Mouse (Mus musculus) gastrocnemius, postnatal 4 days (tissue): Measurements from ENCODE around the gene Khdrbs1. TPM values are rescaled to one million over a fixed set of nuclear protein-coding genes. Genes with fewer than 3 reads are reported as not detected.
"Not testable (repeated sequence)": the region's sequence is repeated elsewhere in the genome, so short reads cannot be mapped to it uniquely, and the experiment has no call there.

ENCODE experiments used
- DNase-seq, 2 experiments: peaks; one replicate each; pipeline ENCODE4 v3.0.0; 2021 to 2022; ENCODE audit warnings: low spot score in 2 of 2, mixed read lengths in 2 of 2
- long read RNA-seq, 2 experiments: library from polyadenylated mRNA; stranded (forward); transcript quantifications; one replicate each; pipeline ENCODE4 v2.0.0; 2021
- total RNA-seq, 2 experiments: library from RNA; stranded (reverse); gene quantifications; 2 replicates each; pipeline ENCODE4 v1.2.3; 2021

Gene Khdrbs1
- 10 to 100 TPM; 75.8 to 77.4 TPM for total RNA-seq
- long read RNA-seq, experiment 1, transcript Khdrbs1-201 (9 exons, 3,738 nt), result major isoform, 78 of 105 reads
- long read RNA-seq, experiment 1, partial matches to known transcripts, result 17 of 105 reads
- long read RNA-seq, experiment 1, other reads (novel, unspliced or antisense), result 8 of 105 reads
- long read RNA-seq, experiment 2, transcript Khdrbs1-201 (9 exons, 3,738 nt), result major isoform, 78 of 98 reads
- long read RNA-seq, experiment 2, partial matches to known transcripts, result 12 of 98 reads
- long read RNA-seq, experiment 2, other reads (novel, unspliced or antisense), result 4 of 98 reads

DNA sequence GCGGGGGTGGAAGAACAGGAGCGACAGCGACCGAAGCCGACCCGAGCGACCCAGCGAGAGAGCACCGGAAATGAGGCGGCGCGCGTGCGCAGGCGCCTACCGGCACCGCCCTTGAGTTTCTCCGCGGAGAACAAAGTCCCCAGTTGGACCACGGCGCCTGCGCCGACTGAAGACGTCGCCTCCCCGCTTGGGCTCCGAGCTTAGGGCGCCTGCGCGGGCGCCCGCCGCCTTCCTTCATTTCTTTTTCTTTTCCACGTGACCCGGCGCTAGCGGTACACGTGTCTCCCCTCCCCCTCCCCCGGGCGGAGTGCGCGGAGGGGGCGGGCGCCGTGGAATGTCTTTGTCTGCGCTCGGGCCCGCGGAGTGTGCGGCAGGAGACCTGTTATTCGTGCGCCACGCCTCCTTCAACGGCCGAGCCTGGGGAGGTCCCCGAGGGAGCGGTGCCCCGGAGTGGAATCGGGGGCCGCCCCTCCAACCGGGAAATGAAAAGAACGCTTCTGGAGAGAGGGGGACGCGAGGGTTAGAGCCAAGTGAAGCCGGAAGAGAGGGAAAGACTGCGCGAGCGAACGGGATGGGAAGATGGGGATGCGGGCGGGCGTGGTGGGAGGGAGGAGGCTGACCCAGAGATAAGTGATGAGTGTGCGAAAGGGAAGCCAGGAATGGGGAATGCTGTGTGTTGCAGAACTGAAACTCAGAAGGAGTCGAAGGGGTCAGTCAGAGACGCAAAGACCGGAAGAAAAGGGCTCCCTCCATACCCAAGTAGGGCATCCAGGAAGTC, at the start of gene Khdrbs1:
Khdrbs1 (minus strand) TSS at position 72 of the 778 bp plus-strand sequence.
- peak; percentile 98 for DNase-seq

GRCm38 (mm10) chr4:129791399-129791798, 49.3 kb upstream of the Khdrbs1 start:
- no peak for DNase-seq

GRCm38 (mm10) chr4:129790475-129790874, 48.4 kb upstream of the Khdrbs1 start:
- DNase-seq, result no peak

DNA sequence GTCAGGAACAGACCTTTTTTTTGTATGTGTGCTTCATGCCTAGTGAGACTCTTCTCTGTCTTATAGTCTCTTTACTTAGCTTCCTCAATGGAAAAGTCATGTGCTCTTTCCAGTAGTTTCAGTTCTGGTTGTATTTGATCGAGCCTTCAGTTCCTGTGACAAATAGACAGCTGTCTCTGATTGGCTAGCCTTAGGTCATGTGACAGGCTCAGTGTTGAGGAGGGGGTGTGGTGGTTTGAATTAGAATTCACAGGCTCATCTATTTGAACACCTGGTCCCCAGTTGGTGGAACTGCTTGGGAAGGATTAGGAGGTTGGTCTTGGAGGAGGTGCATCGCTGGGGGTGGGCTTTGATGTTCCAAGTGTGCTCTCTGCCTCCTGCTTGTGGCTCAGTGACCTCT, 47.5 kb upstream of the Khdrbs1 start:
- DNase-seq, result no peak

DNA sequence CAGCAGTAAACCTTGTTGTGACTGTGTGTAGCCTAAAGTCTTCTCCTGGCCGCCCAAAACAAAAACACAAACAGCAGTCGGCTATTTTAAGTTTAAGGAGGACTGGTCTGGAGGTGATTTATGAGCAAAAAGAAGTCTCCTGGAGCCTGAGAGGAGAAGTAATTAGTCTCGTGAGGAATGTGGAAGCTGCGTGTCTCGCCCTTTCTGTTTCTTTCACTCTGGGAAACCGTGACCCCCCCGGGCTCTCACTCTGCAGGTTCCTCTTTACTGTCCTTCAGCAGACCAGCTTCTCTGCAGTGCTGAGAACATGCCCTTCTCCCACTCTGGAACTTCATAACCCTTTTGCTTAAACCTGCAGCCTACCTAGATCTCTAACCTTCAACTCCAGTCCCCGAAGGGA, 46.6 kb upstream of the Khdrbs1 start:
- no peak for DNase-seq

DNA sequence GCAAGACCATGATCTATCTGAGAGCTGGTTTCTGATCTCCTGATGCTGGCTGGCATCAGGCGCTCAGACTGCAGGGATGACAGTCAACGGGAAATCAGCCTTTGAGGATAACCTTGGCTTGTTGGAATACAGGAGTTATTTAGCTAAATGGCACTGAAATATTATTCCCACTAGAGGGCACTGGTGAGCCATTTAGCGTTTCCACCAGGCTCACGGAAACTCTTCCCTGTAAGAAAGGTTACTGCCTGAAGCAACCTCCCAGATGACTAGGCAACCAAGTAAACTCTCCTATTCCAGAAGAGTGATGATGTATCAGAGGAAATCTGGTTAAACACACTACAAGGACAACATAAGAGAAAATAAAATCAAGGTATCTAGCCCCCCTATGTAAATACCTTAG, 43.1 kb upstream of the Khdrbs1 start:
- DNase-seq, result peak in 1 of 2 experiments; percentile 41

GRCm38 (mm10) chr4:129783506-129783905, 41.4 kb upstream of the Khdrbs1 start:
- DNase-seq, result no peak

- DNase-seq, result no peak
Measured at GRCm38 (mm10) chr4:129782857-129783331, 40.8 kb upstream of the Khdrbs1 start.

DNA sequence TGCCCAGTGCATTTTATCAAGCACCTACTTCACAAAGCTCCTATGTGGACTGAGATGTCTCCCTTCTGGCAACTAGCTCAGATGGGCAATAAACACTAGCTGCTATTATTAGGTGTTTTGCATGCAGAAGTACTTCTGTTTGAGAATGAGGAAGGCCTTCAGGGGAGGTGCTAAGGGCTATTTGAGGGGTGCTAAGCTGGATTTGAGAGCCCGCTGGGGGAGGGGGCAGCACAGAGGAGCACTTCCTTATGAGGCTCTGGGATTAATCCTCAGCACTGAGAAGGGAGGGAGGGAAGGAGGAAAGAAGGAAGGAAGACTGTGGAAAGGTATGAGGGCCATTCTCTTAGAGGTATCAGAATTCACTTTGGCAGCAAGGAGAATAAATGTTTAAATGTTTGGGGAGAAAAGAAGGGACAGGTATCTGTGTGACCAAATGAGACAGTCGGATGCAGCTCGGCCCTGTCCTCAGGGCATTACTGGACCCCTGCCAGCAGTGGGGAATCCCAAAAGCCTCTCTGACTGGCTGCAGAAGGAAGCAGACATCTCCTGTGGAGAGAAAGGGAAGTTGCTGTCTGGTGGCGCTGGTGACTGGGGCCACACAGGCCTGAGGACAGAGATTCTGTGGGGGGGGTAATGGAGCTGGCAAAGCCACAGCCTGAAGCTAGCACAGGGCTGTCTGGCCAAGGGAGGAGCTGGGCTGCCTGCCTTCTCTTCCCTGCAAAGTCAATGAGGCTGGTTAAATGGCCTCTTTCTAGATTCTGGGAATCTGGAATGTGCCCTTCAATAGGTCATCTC, 40.0 kb upstream of the Khdrbs1 start:
- peak in 1 of 2 experiments; percentile 38 for DNase-seq

GRCm38 (mm10) chr4:129771672-129772521, 29.8 kb upstream of the Khdrbs1 start:
- DNase-seq, result peak in 1 of 2 experiments; percentile 16

GRCm38 (mm10) chr4:129771314-129771671, 29.2 kb upstream of the Khdrbs1 start:
- DNase-seq, result no peak

DNA sequence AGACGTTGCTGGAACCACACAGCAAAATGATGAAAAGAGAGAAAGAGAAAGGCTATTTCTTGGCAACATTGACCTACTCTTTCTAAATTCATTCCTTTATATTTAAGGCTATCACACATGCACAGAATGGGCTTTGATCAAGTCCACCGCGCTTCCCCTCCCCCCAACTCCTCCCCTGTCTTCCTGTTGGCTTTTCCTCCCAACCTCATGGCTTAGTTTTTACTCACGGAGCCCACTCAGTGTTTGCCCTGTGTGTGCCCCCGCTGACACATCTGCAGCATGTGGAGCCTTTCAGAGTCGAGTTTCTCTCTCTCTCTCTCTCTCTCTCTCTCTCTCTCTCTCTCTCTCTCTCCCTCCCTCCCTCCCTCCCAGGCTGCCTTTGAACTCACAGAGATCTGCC, 28.5 kb upstream of the Khdrbs1 start:
- DNase-seq, result no peak

DNA sequence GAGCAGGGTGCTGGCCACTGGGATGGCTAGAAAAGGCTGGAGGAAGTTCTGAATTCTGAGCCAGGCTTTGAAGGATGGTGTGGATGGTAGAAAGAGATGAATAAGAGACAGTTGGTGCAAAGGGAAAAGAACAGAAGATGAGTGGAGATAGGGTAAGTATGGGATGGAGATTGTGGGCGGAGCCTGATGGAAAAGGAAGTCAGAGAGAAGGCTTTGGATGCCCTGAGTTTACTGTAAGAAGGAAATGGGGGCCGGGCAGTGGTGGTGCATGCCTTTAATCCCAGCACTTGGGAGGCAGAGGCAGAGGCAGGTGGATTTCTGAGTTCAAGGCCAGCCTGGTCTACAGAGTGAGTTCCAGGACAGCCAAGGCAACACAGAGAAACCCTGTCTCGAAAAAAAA, 26.6 kb upstream of the Khdrbs1 start:
- DNase-seq, result not testable (repeated sequence)

DNA sequence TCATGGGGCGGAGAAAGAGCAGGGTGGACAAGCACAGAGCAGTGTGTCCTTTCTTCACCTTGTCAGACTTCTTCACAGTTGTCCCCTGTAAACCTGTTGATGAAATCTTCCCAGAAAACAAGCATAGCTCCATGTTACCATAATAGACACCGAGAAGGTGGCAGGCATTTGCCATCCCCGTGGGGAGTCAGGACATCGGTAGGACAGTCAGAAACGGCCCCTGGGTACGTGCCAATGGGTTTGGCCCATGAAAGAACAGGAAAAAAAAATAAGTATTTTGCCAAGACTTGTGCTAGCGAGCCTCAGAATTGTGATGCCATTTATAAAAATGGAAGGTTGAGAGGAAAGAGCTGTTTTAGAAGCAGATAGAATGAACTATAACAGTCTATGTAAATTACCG, 25.7 kb upstream of the Khdrbs1 start:
- DNase-seq, result no peak

DNA sequence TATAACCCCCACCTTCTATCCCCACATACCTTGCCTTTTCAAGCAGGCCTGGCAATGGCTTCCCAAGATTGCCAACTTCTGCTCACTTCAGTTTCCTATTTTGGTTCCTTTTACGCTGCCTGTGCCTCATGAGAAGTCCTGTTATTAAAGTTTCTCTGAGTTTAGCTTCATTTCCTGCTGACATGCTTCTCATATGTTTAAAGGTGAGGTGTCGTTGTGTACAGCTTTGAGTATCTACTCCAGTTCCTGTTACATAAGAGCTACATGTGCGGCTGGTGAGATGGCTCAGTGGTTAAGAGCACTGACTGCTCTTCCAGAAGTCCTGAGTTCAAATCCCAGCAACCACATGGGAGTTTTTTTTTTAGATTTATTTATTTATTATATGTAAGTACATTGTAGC, 23.2 kb upstream of the Khdrbs1 start:
- DNase-seq, result no peak

GRCm38 (mm10) chr4:129762496-129762895, 20.4 kb upstream of the Khdrbs1 start:
- not testable (repeated sequence) for DNase-seq

GRCm38 (mm10) chr4:129761606-129762005, 19.5 kb upstream of the Khdrbs1 start:
- no peak for DNase-seq

DNA sequence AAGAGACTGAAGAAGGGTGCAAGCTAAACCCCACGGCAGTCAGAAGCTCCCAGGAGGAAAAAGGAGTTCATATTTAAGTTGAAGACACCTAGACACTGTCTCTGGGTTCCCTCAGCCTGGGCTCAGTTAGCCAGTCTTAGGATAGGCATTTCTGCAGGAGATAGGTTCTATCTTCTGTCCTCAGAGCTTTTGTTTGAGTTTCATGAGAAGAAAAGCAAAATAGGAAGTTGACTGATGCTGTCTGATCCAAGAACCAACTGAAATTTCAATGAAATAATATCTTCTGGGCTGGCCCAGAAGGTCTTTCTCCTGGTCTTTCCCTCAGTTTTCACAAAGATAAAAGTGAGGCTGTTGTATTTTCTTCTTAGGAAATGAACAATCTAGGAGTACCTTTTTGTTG, 13.4 kb upstream of the Khdrbs1 start:
- DNase-seq, result no peak

- no peak for DNase-seq
Measured at GRCm38 (mm10) chr4:129754742-129755141, 12.6 kb upstream of the Khdrbs1 start.

- no peak for DNase-seq
Measured at GRCm38 (mm10) chr4:129750430-129750829, 8.3 kb upstream of the Khdrbs1 start.

DNA sequence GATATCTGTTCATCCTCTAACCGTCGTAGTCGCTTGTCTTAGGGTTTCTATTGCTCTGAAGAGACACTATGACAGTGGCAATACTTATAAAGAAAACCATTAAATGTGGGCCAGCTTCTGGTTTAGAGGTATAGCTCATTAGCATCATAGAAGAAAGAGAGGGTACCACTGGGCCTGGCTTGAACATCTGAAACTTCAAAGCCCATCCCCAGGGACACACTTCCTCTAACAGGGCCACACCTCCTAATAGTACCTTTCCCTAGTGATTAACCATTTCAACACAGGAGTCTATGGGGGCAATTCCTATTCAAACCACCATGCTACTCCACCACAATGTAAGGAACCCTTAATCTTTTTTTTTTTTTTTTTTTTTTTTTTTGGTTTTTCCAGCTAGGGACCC, 4.5 kb upstream of the Khdrbs1 start:
- DNase-seq, result no peak
